Mouse (Mus musculus) stomach, embryonic 14.5 days (tissue): Measurements from ENCODE around the gene Hoxc11. TPM values are rescaled to one million over a fixed set of nuclear protein-coding genes. Genes with fewer than 3 reads are reported as not detected.
A peak's percentile ranks its signal among the peaks of the same experiment; 100 is the strongest.

Experiments used
- ATAC-seq: fragments of 200-750 bp; cut with Nextera tagmentation; 2 replicates; pipeline ENCODE4 v1.8.0; 2017; ENCODE audit warnings: low read depth, moderate TSS enrichment; ENCODE audit not compliant: insufficient number of reproducible peaks, insufficient read depth, low FRiP score
- H3K27ac ChIP-seq: fragments of 300-500 bp; sonication (generic); 2 replicates; pipeline ENCODE4 v1.5.1; 2014; ENCODE audit warnings: mild to moderate bottlenecking, low read length, moderate library complexity, mixed read lengths
- H3K27me3 ChIP-seq: fragments of 300-500 bp; sonication (generic); 2 replicates; pipeline ENCODE4 v1.6.1; 2014; ENCODE audit warnings: low read length, control low read depth, mixed read lengths; ENCODE audit not compliant: control insufficient read depth, insufficient read depth
- H3K36me3 ChIP-seq: fragments of 300-500 bp; sonication (generic); 2 replicates; pipeline ENCODE4 v1.6.1; 2014; ENCODE audit warnings: mild to moderate bottlenecking, control low read depth, low read length, moderate library complexity, mixed read lengths; ENCODE audit not compliant: control insufficient read depth, insufficient read depth
- H3K4me1 ChIP-seq: fragments of 300-500 bp; sonication (generic); 2 replicates; pipeline ENCODE4 v1.6.1; 2014; ENCODE audit warnings: low read length, control low read depth, mixed read lengths; ENCODE audit not compliant: control insufficient read depth, insufficient read depth
- H3K4me2 ChIP-seq: fragments of 300-500 bp; sonication (generic); replicated peaks from 2 replicates; pipeline ENCODE4 v1.6.1; 2014; ENCODE audit warnings: low read depth, low read length, control low read depth
- H3K4me3 ChIP-seq: fragments of 300-500 bp; sonication (generic); 2 replicates; pipeline ENCODE4 v1.5.1; 2014; ENCODE audit warnings: low read depth, low read length, control low read depth
- H3K9ac ChIP-seq: fragments of 300-500 bp; sonication (generic); replicated peaks from 2 replicates; pipeline ENCODE4 v1.6.1; 2014; ENCODE audit warnings: low read depth, mild to moderate bottlenecking, control low read depth, low read length, moderate library complexity, mixed read lengths
- H3K9me3 ChIP-seq: fragments of 300-500 bp; sonication (generic); 2 replicates; pipeline ENCODE4 v1.6.1; 2016; ENCODE audit warnings: low read depth, low read length, control low read depth; ENCODE audit not compliant: control insufficient read depth
- WGBS: fragments of 180-500 bp; shearing (Covaris S2); extraction: QIAGEN DNeasy Blood & Tissue Kit; methylation state at CpG from one replicate; pipeline ENCODE4 v1.1.7; 2014; 5-methylcytosine and 5-hydroxymethylcytosine counted together
- microRNA-seq: library from miRNA; unstranded; fragments of <30 nt; microRNA quantifications from one replicate; pipeline ENCODE4, GENCODE M21; 2016
- polyA plus RNA-seq: library from polyadenylated mRNA; unstranded; fragments of >200 nt; fragmentation: Nextera tagmentation; extraction: Ambion mirVana; gene quantifications from 2 replicates; pipeline ENCODE4 v1.2.1, GENCODE M21; 2014

Gene Hoxc11
- polyA plus RNA-seq, 1 experiment from 2014 or later, result not detected

GRCm38 (mm10) chr15:103006326-103006725 lies 52.1 kb downstream of the Hoxc11 start:
- Histone ChIP-seq H3K4me1 (no peaks in the 10 kb centered on the region), H3K27ac (no peak overlapping the region), H3K9me3 (no peaks in the 10 kb centered on the region), H3K4me2 (0 out of 2 replicates have a peak overlapping the region, but pooled peaks have one; percentile 10), H3K27me3 (peaks cover 68% of the 10 kb centered on the region), H3K36me3 (no peaks in the 10 kb centered on the region), H3K9ac (no peak overlapping the region), H3K4me3 (no peak overlapping the region)
- 34% methylated on average over 1 of the region's 1 CpGs for WGBS
- no peak for ATAC-seq

Small RNAs within 50 kb of the gene (microRNA-seq; reads per million reads assigned to microRNA genes)
- 1.0 reads per million for gene Mir196a-2

Other genes with a start within 250 kb of the Hoxc11 start
- gene Calcoco1, start 232.2 kb upstream of the Hoxc11 start, polyA plus RNA-seq, result 31.9 and 34.4 TPM in 2 replicates
- gene Hoxc13, start 33.3 kb upstream of the Hoxc11 start, polyA plus RNA-seq, result not detected in 2 replicates
- gene Hoxc12, start 17.7 kb upstream of the Hoxc11 start, polyA plus RNA-seq, result not detected in 2 replicates
- not detected in 2 replicates for gene Hoxc10, start 12.4 kb downstream of the Hoxc11 start, polyA plus RNA-seq
- gene Hoxc5, start 13.0 kb downstream of the Hoxc11 start, polyA plus RNA-seq, result 20.3 and 20.9 TPM in 2 replicates
- gene Hoxc9, start 22.0 kb downstream of the Hoxc11 start, polyA plus RNA-seq, result not detected in 2 replicates
- 1.0 and 1.1 TPM in 2 replicates for gene Hoxc8, start 36.2 kb downstream of the Hoxc11 start, polyA plus RNA-seq
- 4.8 and 5.5 TPM in 2 replicates for gene Hoxc6, start 43.8 kb downstream of the Hoxc11 start, polyA plus RNA-seq
- 23.4 and 26.5 TPM in 2 replicates for gene Hoxc4, start 64.5 kb downstream of the Hoxc11 start, polyA plus RNA-seq
- 21.4 and 22.2 TPM in 2 replicates for gene Smug1, start 212.7 kb downstream of the Hoxc11 start, polyA plus RNA-seq